Comparison of ENCODE assay signal across 8 mouse cellular contexts in the genomic region with DNA sequence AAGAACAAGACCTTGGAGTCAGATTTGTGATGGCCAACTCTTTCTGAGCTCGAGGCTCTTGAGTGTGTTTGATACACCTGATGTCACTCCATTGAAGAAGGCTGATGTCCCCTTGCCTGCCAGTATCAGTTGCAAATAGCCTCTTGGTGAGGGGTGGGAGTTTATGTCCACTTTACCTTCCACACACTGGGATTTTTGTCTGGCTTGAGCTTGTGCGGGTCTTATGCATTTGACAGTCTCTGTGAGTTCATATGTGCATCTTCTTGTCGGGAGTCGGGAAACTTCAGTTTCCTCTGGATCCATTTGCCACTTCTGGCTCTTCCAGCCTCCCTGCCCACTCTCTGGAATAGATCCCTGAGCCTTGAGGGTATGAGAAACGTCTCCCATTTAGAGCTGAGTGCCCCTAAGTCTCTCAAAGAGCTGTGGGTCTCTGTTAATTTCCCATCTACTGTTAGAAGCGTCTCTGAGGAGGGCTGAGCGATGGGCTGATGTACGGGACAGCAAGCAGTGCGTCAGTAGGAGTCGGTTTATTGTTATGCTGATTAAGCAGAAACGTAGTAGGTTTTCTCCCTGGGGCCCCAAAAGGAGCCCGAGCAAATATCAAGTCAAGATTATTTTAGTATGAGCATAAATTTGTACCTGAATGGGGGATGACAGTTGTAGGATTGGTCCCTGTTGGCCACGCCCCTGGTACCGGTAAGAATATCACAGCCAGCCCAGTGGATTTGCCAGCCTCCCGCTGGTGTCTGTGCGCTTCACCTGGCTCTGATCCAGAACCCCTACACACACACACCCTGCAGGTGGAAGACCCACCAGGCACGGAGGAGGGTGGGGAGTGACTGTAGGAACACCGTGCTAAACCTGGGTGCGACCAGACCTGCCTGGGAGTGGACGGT. TPM values are rescaled to one million over a fixed set of nuclear protein-coding genes. Genes with fewer than 3 reads are reported as not detected.
DNase-seq lines count a peak whose midpoint lies in the region; ATAC-seq and TF ChIP-seq lines count a peak whose summit lies in the region.

No protein-coding gene starts in this region.

- H3K4me3 ChIP-seq in cerebellum, adult 2 months (replicated peaks; ENCODE audit: insufficient read depth, low read depth, low read length) = peak overlapping the region; percentile 36
- H3K4me3 ChIP-seq in testis, adult 2 months (ENCODE audit: control insufficient read depth, low read depth, low read length) = peak overlapping the region; percentile 56
- H3K4me3 ChIP-seq in liver, embryonic 11.5 days (ENCODE audit: low read depth, low read length) = peak overlapping the region; percentile 40

- WGBS in cerebellum, adult 2 months = 7% methylated on average over 20 of the region's 20 CpGs
- 8% methylated on average over 20 of the region's 20 CpGs for WGBS in liver, embryonic 11.5 days

- no peak for ATAC-seq in liver, embryonic 11.5 days (replicated peaks; ENCODE audit: low FRiP score)

- TF ChIP-seq POLR2A in cerebellum, adult 2 months (IDR thresholded peaks at IDR 0.05; ENCODE audit: borderline replicate concordance, insufficient read depth, low read length) = no peak
- no peak for TF ChIP-seq POLR2A in testis, adult 2 months (IDR thresholded peaks at IDR 0.05; ENCODE audit: control insufficient read depth, low read depth, low read length)

- 0 out of 2 replicates have a peak, but pooled peaks cover 3% of the 10 kb centered on the region for H3K4me1 ChIP-seq in cerebellum, adult 2 months (ENCODE audit: control insufficient read depth, insufficient read depth, low read length)
- H3K4me1 ChIP-seq in testis, adult 2 months (ENCODE audit: control insufficient read depth, insufficient read depth, low read length) = peaks cover 14% of the 10 kb centered on the region
- H3K4me1 ChIP-seq in liver, embryonic 11.5 days (replicated peaks; ENCODE audit: control insufficient read depth, insufficient read depth, low read length) = peaks cover 23% of the 10 kb centered on the region

- no peaks in the 10 kb centered on the region for H3K9me3 ChIP-seq in liver, embryonic 11.5 days (ENCODE audit: control insufficient read depth, low read length)

- no peaks in the 10 kb centered on the region for H3K36me3 ChIP-seq in testis, adult 2 months (ENCODE audit: control insufficient read depth, insufficient read depth, low read length)
- H3K36me3 ChIP-seq in liver, embryonic 11.5 days (ENCODE audit: control insufficient read depth, insufficient read depth, low read length) = no peaks in the 10 kb centered on the region

- H3K9ac ChIP-seq in liver, embryonic 11.5 days (ENCODE audit: low read depth, low read length) = peak overlapping the region; percentile 48; the same call in 1 of the 2 replicates

- DNase-seq in cerebellum, adult 2 months = no peak
- no peak for DNase-seq in cerebellum, postnatal 36 days
- no peak for DNase-seq in testis, postnatal 10 days (ENCODE audit: low spot score)
- DNase-seq in liver, embryonic 11.5 days (ENCODE audit: low spot score) = no peak
- DNase-seq in urinary bladder, postnatal 25 days (ENCODE audit: low spot score) = no peak
- DNase-seq in urinary bladder, postnatal 36 days (ENCODE audit: low spot score in 2 of 2) = no peak
- DNase-seq in left cerebral cortex, adult 8-10 months (ENCODE audit: low spot score in 2 of 2) = no peak

- H3K4me2 ChIP-seq in liver, embryonic 11.5 days = peak overlapping the region; percentile 69

- no peak for TF ChIP-seq CTCF in cerebellum, adult 2 months (IDR thresholded peaks at IDR 0.05; ENCODE audit: borderline replicate concordance, insufficient read depth, low read depth, low read length)
- TF ChIP-seq CTCF in testis, adult 2 months (IDR thresholded peaks at IDR 0.05; ENCODE audit: control insufficient read depth, insufficient read depth, insufficient replicate concordance, low read depth, low read length) = no peak

- no peaks in the 10 kb centered on the region; the same call in 1 of the 2 replicates for H3K27me3 ChIP-seq in cerebellum, adult 2 months (ENCODE audit: control insufficient read depth, insufficient read depth, low read length)
- H3K27me3 ChIP-seq in testis, adult 2 months (ENCODE audit: control insufficient read depth, insufficient read depth, low read length) = peaks cover 2% of the 10 kb centered on the region
- peaks cover 78% of the 10 kb centered on the region for H3K27me3 ChIP-seq in liver, embryonic 11.5 days (replicated peaks; ENCODE audit: control insufficient read depth, insufficient read depth, low read length)

- no peak overlapping the region for H3K27ac ChIP-seq in cerebellum, adult 2 months (ENCODE audit: insufficient read depth, low read length)
- no peak overlapping the region; the same call in 1 of the 2 replicates for H3K27ac ChIP-seq in testis, adult 2 months (ENCODE audit: control insufficient read depth, insufficient read depth, low read depth, low read length)
- no peak overlapping the region for H3K27ac ChIP-seq in liver, embryonic 11.5 days (ENCODE audit: low read depth, low read length)

RNA-seq across cellular contexts. Expression of a gene that starts 0.6 kb away (rescaled TPM):
- 14.0 and 15.0 TPM in 2 replicates for polyA plus RNA-seq in cerebellum, adult 2 months (2012; rRNA removed)
- polyA plus RNA-seq in testis, adult 2 months (2012; rRNA removed) = 0.65 and 1.3 TPM in 2 replicates
- 2.3 and 2.5 TPM in 2 replicates for polyA plus RNA-seq in liver, embryonic 11.5 days (2014; fragmentation: Nextera tagmentation; extraction: Ambion mirVana)
- 10 to 100 TPM; 13.7 to 18.3 (median 15.8) TPM for total RNA-seq in left cerebral cortex, adult 8-10 months (2022)

RNA-seq across cellular contexts. Expression of a gene that starts 25.0 kb away (rescaled TPM):
- polyA plus RNA-seq in cerebellum, adult 2 months (2012; rRNA removed) = 4.7 and 6.8 TPM in 2 replicates
- polyA plus RNA-seq in testis, adult 2 months (2012; rRNA removed) = 2.3 and 2.9 TPM in 2 replicates
- polyA plus RNA-seq in liver, embryonic 11.5 days (2014; fragmentation: Nextera tagmentation; extraction: Ambion mirVana) = 4.5 and 4.6 TPM in 2 replicates
- total RNA-seq in left cerebral cortex, adult 8-10 months (2022) = 1 to 10 TPM; 3.3 to 5.0 (median 4.1) TPM
